Mouse (Mus musculus): ENCODE measurements at regions not wholly inside any gene's neighbourhood (a gene's known extent, or its start where the extent isn't known, plus 50 kb on each side); places are given as distances from the start of the nearest gene placed in this dataset.
A peak's percentile ranks its signal among the peaks of the same experiment; 100 is the strongest.

- no peak for DNase-seq (ENCODE audit: low spot score in 2 of 2)
These were observed 109.4 kb upstream of the Adamts5 start for GRCm38 (mm10) chr16:86011051-86011450.

GRCm38 (mm10) chr16:86009638-86010329 lies 108.2 kb upstream of the Adamts5 start:
- DNase-seq (ENCODE audit: low spot score in 2 of 2), result no peak

- no peak for DNase-seq (ENCODE audit: low spot score in 2 of 2)
These were observed 106.2 kb upstream of the Adamts5 start for GRCm38 (mm10) chr16:86007799-86008198.

- no peak for DNase-seq (ENCODE audit: low spot score in 2 of 2)
These were observed 99.2 kb upstream of the Adamts5 start for GRCm38 (mm10) chr16:86000846-86001245.

GRCm38 (mm10) chr16:85985841-85986240 lies 84.2 kb upstream of the Adamts5 start:
- no peak for DNase-seq (ENCODE audit: low spot score in 2 of 2)

- DNase-seq (ENCODE audit: low spot score in 2 of 2), result peak; percentile 8 to 13
These were observed 75.5 kb upstream of the Adamts5 start for GRCm38 (mm10) chr16:85977102-85977501.

- DNase-seq (ENCODE audit: low spot score in 2 of 2), result no peak
These were observed 65.3 kb upstream of the Adamts5 start for GRCm38 (mm10) chr16:85966892-85967444.

GRCm38 (mm10) chr16:85966251-85966650 lies 64.6 kb upstream of the Adamts5 start:
- DNase-seq (ENCODE audit: low spot score in 2 of 2), result no peak

- no peak for DNase-seq (ENCODE audit: low spot score in 2 of 2)
These were observed 63.0 kb upstream of the Adamts5 start for GRCm38 (mm10) chr16:85964352-85965210.

GRCm38 (mm10) chr16:85956006-85956562 lies 54.5 kb upstream of the Adamts5 start:
- no peak for DNase-seq (ENCODE audit: low spot score in 2 of 2)

- DNase-seq (ENCODE audit: low spot score in 2 of 2), result no peak
These were observed 50.0 kb upstream of the Adamts5 start for GRCm38 (mm10) chr16:85951628-85952027.

All from layer of hippocampus, postnatal 10 days (tissue).